Mouse (Mus musculus): ENCODE measurements around the gene Rfk. TPM values are rescaled to one million over a fixed set of nuclear protein-coding genes. Genes with fewer than 3 reads are reported as not detected.

The Rfk gene
- total and polyA plus RNA-seq, 3 experiments: 36.2 to 112 (median 46.9) TPM

- H3K27me3 ChIP-seq (ENCODE audit: insufficient read depth, low read length): peaks cover 12% of the 10 kb centered on the region
- H3K36me3 ChIP-seq (replicated peaks): no peaks in the 10 kb centered on the region
- no peaks in the 10 kb centered on the region for H3K4me1 ChIP-seq (ENCODE audit: insufficient read depth, low read depth, low read length)
- TF ChIP-seq CTCF (IDR thresholded peaks at IDR 0.05; ENCODE audit: low read depth, low read length) (no peak), TAL1 (conservative IDR thresholded peaks at IDR 0.05; ENCODE audit: low read depth, low read length) (no peak), GATA2 (IDR thresholded peaks at IDR 0.05; ENCODE audit: borderline replicate concordance, low read depth, low read length) (no peak), GATA1 (IDR thresholded peaks at IDR 0.05; ENCODE audit: borderline replicate concordance, low read length) (no peak), POLR2AphosphoS5 (IDR thresholded peaks at IDR 0.05; ENCODE audit: insufficient replicate concordance, low read depth, low read length) (no peak)
- DNase-seq (ENCODE audit: low spot score) (no peak), ATAC-seq (ENCODE audit: extremely low read depth, insufficient number of reproducible peaks, low FRiP score, poor library complexity, severe bottlenecking) (no peak)
- no peak overlapping the region for H3K4me3 ChIP-seq (ENCODE audit: low read depth, low read length)
- H3K9me3 ChIP-seq (replicated peaks): no peaks in the 10 kb centered on the region
Observed at GRCm38 (mm10) chr19:17423306-17423705, 29.5 kb downstream of the Rfk start.

- H3K36me3 ChIP-seq (replicated peaks): no peaks in the 10 kb centered on the region
- ATAC-seq (ENCODE audit: extremely low read depth, insufficient number of reproducible peaks, low FRiP score, poor library complexity, severe bottlenecking): no peak
- H3K27me3 ChIP-seq (ENCODE audit: insufficient read depth, low read length): peaks cover 7% of the 10 kb centered on the region; the same call in 1 of the 2 replicates
- TF ChIP-seq GATA2 (IDR thresholded peaks at IDR 0.05; ENCODE audit: borderline replicate concordance, low read depth, low read length): no peak
- H3K4me1 ChIP-seq (ENCODE audit: insufficient read depth, low read depth, low read length): no peaks in the 10 kb centered on the region
- no peak for DNase-seq (ENCODE audit: low spot score)
- H3K4me3 ChIP-seq (ENCODE audit: low read depth, low read length): no peak overlapping the region
- H3K9me3 ChIP-seq (replicated peaks): no peaks in the 10 kb centered on the region
Observed at GRCm38 (mm10) chr19:17427824-17428560, 34.1 kb downstream of the Rfk start.

- ATAC-seq (ENCODE audit: extremely low read depth, insufficient number of reproducible peaks, low FRiP score, poor library complexity, severe bottlenecking) (no peak), DNase-seq (ENCODE audit: low spot score) (no peak)
- Histone ChIP-seq H3K9me3 (replicated peaks) (no peaks in the 10 kb centered on the region), H3K36me3 (replicated peaks) (no peaks in the 10 kb centered on the region), H3K27me3 (ENCODE audit: insufficient read depth, low read length) (peaks cover 9% of the 10 kb centered on the region), H3K4me3 (ENCODE audit: low read depth, low read length) (no peak overlapping the region), H3K4me1 (ENCODE audit: insufficient read depth, low read depth, low read length) (no peaks in the 10 kb centered on the region)
- TF ChIP-seq POLR2AphosphoS5 (IDR thresholded peaks at IDR 0.05; ENCODE audit: insufficient replicate concordance, low read depth, low read length) (no peak), GATA1 (IDR thresholded peaks at IDR 0.05; ENCODE audit: borderline replicate concordance, low read length) (no peak), GATA2 (IDR thresholded peaks at IDR 0.05; ENCODE audit: borderline replicate concordance, low read depth, low read length) (no peak), TAL1 (conservative IDR thresholded peaks at IDR 0.05; ENCODE audit: low read depth, low read length) (no peak), CTCF (IDR thresholded peaks at IDR 0.05; ENCODE audit: low read depth, low read length) (no peak)
Observed at GRCm38 (mm10) chr19:17428561-17428914, 34.7 kb downstream of the Rfk start.

- peaks cover 7% of the 10 kb centered on the region; the same call in 1 of the 2 replicates for H3K27me3 ChIP-seq (ENCODE audit: insufficient read depth, low read length)
- ATAC-seq (ENCODE audit: extremely low read depth, insufficient number of reproducible peaks, low FRiP score, poor library complexity, severe bottlenecking): no peak
- no peaks in the 10 kb centered on the region for H3K36me3 ChIP-seq (replicated peaks)
- H3K4me1 ChIP-seq (ENCODE audit: insufficient read depth, low read depth, low read length): no peaks in the 10 kb centered on the region
- H3K4me3 ChIP-seq (ENCODE audit: low read depth, low read length): no peak overlapping the region
- TF ChIP-seq TAL1 (conservative IDR thresholded peaks at IDR 0.05; ENCODE audit: low read depth, low read length): no peak
- no peak for TF ChIP-seq POLR2AphosphoS5 (IDR thresholded peaks at IDR 0.05; ENCODE audit: insufficient replicate concordance, low read depth, low read length)
- no peak for TF ChIP-seq GATA1 (IDR thresholded peaks at IDR 0.05; ENCODE audit: borderline replicate concordance, low read length)
- TF ChIP-seq CTCF (IDR thresholded peaks at IDR 0.05; ENCODE audit: low read depth, low read length): no peak
- no peak for TF ChIP-seq GATA2 (IDR thresholded peaks at IDR 0.05; ENCODE audit: borderline replicate concordance, low read depth, low read length)
- DNase-seq (ENCODE audit: low spot score): no peak
- no peaks in the 10 kb centered on the region for H3K9me3 ChIP-seq (replicated peaks)
Observed at GRCm38 (mm10) chr19:17436651-17437050, 42.8 kb downstream of the Rfk start.

- DNase-seq (ENCODE audit: low spot score) (no peak), ATAC-seq (ENCODE audit: extremely low read depth, insufficient number of reproducible peaks, low FRiP score, poor library complexity, severe bottlenecking) (no peak)
- Histone ChIP-seq H3K4me1 (ENCODE audit: insufficient read depth, low read depth, low read length) (no peaks in the 10 kb centered on the region), H3K36me3 (replicated peaks) (no peaks in the 10 kb centered on the region), H3K9me3 (replicated peaks) (no peaks in the 10 kb centered on the region), H3K27me3 (ENCODE audit: insufficient read depth, low read length) (peaks cover 3% of the 10 kb centered on the region; the same call in 1 of the 2 replicates), H3K4me3 (ENCODE audit: low read depth, low read length) (no peak overlapping the region)
- TF ChIP-seq GATA1 (IDR thresholded peaks at IDR 0.05; ENCODE audit: borderline replicate concordance, low read length): no peak
- TF ChIP-seq TAL1 (conservative IDR thresholded peaks at IDR 0.05; ENCODE audit: low read depth, low read length): no peak
- no peak for TF ChIP-seq CTCF (IDR thresholded peaks at IDR 0.05; ENCODE audit: low read depth, low read length)
- no peak for TF ChIP-seq GATA2 (IDR thresholded peaks at IDR 0.05; ENCODE audit: borderline replicate concordance, low read depth, low read length)
- no peak for TF ChIP-seq POLR2AphosphoS5 (IDR thresholded peaks at IDR 0.05; ENCODE audit: insufficient replicate concordance, low read depth, low read length)
Observed at GRCm38 (mm10) chr19:17439476-17440189, 45.8 kb downstream of the Rfk start.

- DNase-seq (ENCODE audit: low spot score) (no peak), ATAC-seq (ENCODE audit: extremely low read depth, insufficient number of reproducible peaks, low FRiP score, poor library complexity, severe bottlenecking) (no peak)
- H3K27me3 ChIP-seq (ENCODE audit: insufficient read depth, low read length): peaks cover 3% of the 10 kb centered on the region; the same call in 1 of the 2 replicates
- H3K9me3 ChIP-seq (replicated peaks): no peaks in the 10 kb centered on the region
- no peaks in the 10 kb centered on the region for H3K4me1 ChIP-seq (ENCODE audit: insufficient read depth, low read depth, low read length)
- no peaks in the 10 kb centered on the region for H3K36me3 ChIP-seq (replicated peaks)
- TF ChIP-seq TAL1 (conservative IDR thresholded peaks at IDR 0.05; ENCODE audit: low read depth, low read length): no peak
- no peak for TF ChIP-seq CTCF (IDR thresholded peaks at IDR 0.05; ENCODE audit: low read depth, low read length)
- TF ChIP-seq GATA1 (IDR thresholded peaks at IDR 0.05; ENCODE audit: borderline replicate concordance, low read length): no peak
- TF ChIP-seq GATA2 (IDR thresholded peaks at IDR 0.05; ENCODE audit: borderline replicate concordance, low read depth, low read length): no peak
- no peak for TF ChIP-seq POLR2AphosphoS5 (IDR thresholded peaks at IDR 0.05; ENCODE audit: insufficient replicate concordance, low read depth, low read length)
- H3K4me3 ChIP-seq (ENCODE audit: low read depth, low read length): no peak overlapping the region
Observed at GRCm38 (mm10) chr19:17443581-17443980, 49.7 kb downstream of the Rfk start.

Other genes starting within 250 kb of the Rfk start
- gene Gcnt1, start 21.2 kb upstream of the Rfk start, total RNA-seq (2014; fragmentation: Nextera tagmentation): 182 and 209 TPM in 2 replicates
- 153 and 176 TPM in 2 replicates for gene Gcnt1, start 21.2 kb upstream of the Rfk start, total RNA-seq (2017)
- gene Gcnt1, start 21.2 kb upstream of the Rfk start, polyA plus RNA-seq (2012): 1.9 and 2.8 TPM in 2 replicates

Measured in G1E (cell line).